Mouse (Mus musculus) kidney, embryonic 14.5 days (tissue): ENCODE data around the gene Golga7b. TPM values are rescaled to one million over a fixed set of nuclear protein-coding genes. Genes with fewer than 3 reads are reported as not detected.

ENCODE experiments used
- ATAC-seq: fragments of 200-750 bp; cut with Nextera tagmentation; 2 replicates; pipeline ENCODE4 v1.8.0; 2017; ENCODE audit warnings: moderate number of reproducible peaks, mild to moderate bottlenecking, moderate TSS enrichment, moderate library complexity; ENCODE audit not compliant: low FRiP score, low TSS enrichment
- H3K27ac ChIP-seq: fragments of 300-500 bp; sonication (generic); 2 replicates; pipeline ENCODE4 v1.5.1; 2014; ENCODE audit warnings: low read depth, mild to moderate bottlenecking, low read length, moderate library complexity, mixed read lengths
- H3K27me3 ChIP-seq: fragments of 300-500 bp; sonication (generic); 2 replicates; pipeline ENCODE4 v1.6.1; 2014; ENCODE audit warnings: mild to moderate bottlenecking, low read length; ENCODE audit not compliant: control insufficient read depth, insufficient read depth
- H3K36me3 ChIP-seq: fragments of 300-500 bp; sonication (generic); 2 replicates; pipeline ENCODE4 v1.6.1; 2014; ENCODE audit warnings: low read length, mixed read lengths; ENCODE audit not compliant: control insufficient read depth, insufficient read depth
- H3K4me1 ChIP-seq: fragments of 300-500 bp; sonication (generic); 2 replicates; pipeline ENCODE4 v1.6.1; 2014; ENCODE audit warnings: low read length, mixed read lengths; ENCODE audit not compliant: control insufficient read depth, insufficient read depth
- H3K4me2 ChIP-seq: fragments of 300-500 bp; sonication (generic); replicated peaks from 2 replicates; pipeline ENCODE4 v1.6.1; 2014; ENCODE audit warnings: low read depth, mild to moderate bottlenecking, low read length
- H3K4me3 ChIP-seq: fragments of 300-500 bp; sonication (generic); 2 replicates; pipeline ENCODE4 v1.5.1; 2014; ENCODE audit warnings: mild to moderate bottlenecking, low read length
- H3K9ac ChIP-seq: fragments of 300-500 bp; sonication (generic); 2 replicates; pipeline ENCODE4 v1.6.1; 2014; ENCODE audit warnings: low read depth, mild to moderate bottlenecking, low read length, moderate library complexity
- H3K9me3 ChIP-seq: fragments of 300-500 bp; sonication (generic); 2 replicates; pipeline ENCODE4 v1.6.1; 2016; ENCODE audit warnings: low read length; ENCODE audit not compliant: control insufficient read depth
- WGBS: fragments of 180-500 bp; shearing (Covaris S2); extraction: QIAGEN DNeasy Blood & Tissue Kit; methylation state at CpG from one replicate; pipeline ENCODE4 v1.1.7; 2014; 5-methylcytosine and 5-hydroxymethylcytosine counted together
- polyA plus RNA-seq: library from polyadenylated mRNA; unstranded; fragments of >200 nt; fragmentation: Nextera tagmentation; extraction: Ambion mirVana; gene quantifications from 2 replicates; pipeline ENCODE4 v1.2.1, GENCODE M21; 2014

Golga7b gene
- polyA plus RNA-seq, 1 experiment from 2014 or later = not detected

DNA sequence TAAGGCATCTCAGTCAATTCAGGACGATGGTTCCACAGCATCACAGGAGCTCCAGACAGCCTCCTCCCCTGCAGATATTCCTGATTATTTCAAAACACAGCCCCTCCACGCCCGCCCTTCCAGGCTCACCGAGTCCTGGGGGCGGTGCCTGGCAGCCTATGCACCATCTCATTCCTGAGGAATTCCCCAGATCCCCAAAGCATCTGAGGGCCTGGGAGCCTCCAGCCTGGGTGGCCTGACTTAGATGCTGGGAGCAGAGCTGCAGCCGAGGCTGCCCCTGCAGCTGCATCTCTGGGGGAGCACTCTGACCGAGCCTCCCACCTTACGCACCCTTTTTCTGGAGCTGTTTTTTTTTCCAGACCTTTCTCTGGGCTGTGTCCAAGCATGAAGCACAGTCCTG is 6.5 kb upstream of the Golga7b start:
- no peak for ATAC-seq
- H3K27ac ChIP-seq = no peak overlapping the region
- no peak overlapping the region for H3K4me3 ChIP-seq
- WGBS = 59% methylated on average over 8 of the region's 8 CpGs
- H3K27me3 ChIP-seq = no peaks in the 10 kb centered on the region
- H3K9me3 ChIP-seq = no peaks in the 10 kb centered on the region
- H3K4me1 ChIP-seq = no peaks in the 10 kb centered on the region
- no peak overlapping the region for H3K9ac ChIP-seq
- H3K36me3 ChIP-seq = no peaks in the 10 kb centered on the region
- H3K4me2 ChIP-seq = no peak overlapping the region

DNA sequence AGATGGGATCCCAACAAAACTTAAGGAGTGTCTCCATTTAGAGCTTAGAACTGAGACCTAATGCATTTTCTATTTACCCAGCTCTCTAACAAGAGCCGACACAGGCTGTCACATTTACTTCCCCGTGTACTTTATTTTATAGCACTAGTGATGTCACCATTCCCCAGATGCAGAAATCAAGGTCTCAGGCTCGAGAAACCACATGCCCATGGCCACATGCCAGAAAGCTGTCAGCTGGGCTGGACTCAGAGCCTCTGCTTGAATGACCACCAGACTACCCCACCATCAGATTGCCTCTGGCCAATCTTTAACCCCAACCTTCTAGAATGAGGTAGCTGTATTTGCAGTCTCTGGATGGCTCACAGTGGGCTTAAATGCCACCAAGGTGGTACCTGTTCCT is 4.0 kb upstream of the Golga7b start:
- no peak overlapping the region for H3K4me3 ChIP-seq
- WGBS = 55% methylated on average over 3 of the region's 3 CpGs
- no peak overlapping the region for H3K9ac ChIP-seq
- no peaks in the 10 kb centered on the region for H3K9me3 ChIP-seq
- no peak for ATAC-seq
- no peak overlapping the region for H3K27ac ChIP-seq
- no peak overlapping the region for H3K4me2 ChIP-seq
- no peaks in the 10 kb centered on the region for H3K4me1 ChIP-seq
- H3K27me3 ChIP-seq = no peaks in the 10 kb centered on the region
- no peaks in the 10 kb centered on the region for H3K36me3 ChIP-seq

DNA sequence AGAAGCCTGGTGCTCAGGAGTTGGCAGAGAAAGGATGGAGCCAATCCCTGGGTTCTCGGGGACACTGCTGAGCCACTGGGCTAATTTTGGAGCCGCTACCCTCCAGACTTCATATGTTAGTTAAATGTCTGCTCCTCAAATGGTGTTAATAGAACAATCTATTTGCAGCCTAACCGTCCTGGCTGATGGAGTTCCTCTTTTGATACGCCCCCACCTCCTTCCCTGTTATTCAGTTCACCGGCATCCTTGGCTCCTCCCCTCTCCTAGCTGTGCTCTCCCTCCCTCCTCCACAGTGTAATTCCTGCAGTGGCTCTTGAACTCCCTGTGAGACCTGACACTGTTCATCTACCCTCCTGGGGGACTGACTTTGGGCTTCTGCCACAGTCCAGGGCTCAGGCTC is 748 bp upstream of the Golga7b start:
- H3K36me3 ChIP-seq = no peaks in the 10 kb centered on the region
- H3K9me3 ChIP-seq = no peaks in the 10 kb centered on the region
- ATAC-seq = no peak
- no peak overlapping the region for H3K9ac ChIP-seq
- H3K27me3 ChIP-seq = no peaks in the 10 kb centered on the region
- 46% methylated on average over 5 of the region's 5 CpGs for WGBS
- H3K27ac ChIP-seq = no peak overlapping the region
- no peak overlapping the region for H3K4me2 ChIP-seq
- H3K4me3 ChIP-seq = no peak overlapping the region
- no peaks in the 10 kb centered on the region for H3K4me1 ChIP-seq

DNA sequence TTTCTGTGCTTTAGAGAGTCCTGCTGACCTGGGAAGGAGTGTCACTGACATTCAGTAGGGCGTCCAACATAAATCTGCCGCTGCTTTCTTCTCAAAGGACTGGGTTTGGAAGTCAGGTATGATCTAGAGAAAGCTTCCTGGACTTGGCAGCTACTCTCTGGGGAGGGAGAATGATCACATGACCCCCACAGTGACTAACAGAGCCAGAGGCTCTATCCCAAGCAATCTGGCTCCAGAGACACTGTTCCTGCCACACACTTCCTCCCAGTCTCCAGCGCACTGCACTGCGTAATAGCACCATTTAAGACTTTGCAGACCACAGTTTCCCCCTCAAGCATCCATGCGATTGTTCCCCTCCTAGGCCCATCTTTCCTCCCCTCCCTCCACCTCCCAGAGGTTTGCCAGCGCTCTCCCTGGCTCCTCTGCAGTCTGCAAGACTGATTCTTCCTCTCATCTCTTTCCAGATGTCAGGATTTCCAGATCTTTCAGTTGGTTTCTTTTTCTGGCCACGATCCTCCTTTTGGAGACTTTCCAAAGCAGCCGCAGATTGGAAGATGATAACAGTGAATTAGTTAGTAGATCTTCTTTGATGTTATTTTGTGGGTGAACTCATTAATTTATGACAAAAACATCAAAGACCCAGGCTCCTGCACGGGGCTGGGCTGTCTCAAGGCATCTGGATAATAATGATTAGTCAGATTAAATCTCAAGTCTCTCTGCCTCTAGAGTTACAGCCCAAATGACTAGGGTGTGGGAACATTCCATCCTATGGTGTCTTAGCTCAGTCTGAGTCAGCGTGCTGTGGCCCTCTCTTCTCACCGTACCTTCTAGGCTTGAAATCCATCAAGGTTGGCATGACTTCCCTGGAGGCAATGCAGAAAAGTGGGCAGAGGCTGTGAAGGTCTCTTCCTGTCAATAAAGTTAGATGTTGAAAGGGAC is 2.9 kb downstream of the Golga7b start:
- Histone ChIP-seq H3K36me3 (no peaks in the 10 kb centered on the region), H3K4me2 (no peak overlapping the region), H3K4me1 (0 out of 2 replicates have a peak, but pooled peaks cover under 1% of the 10 kb centered on the region), H3K27ac (no peak overlapping the region), H3K9me3 (no peaks in the 10 kb centered on the region), H3K4me3 (no peak overlapping the region), H3K27me3 (peaks cover 11% of the 10 kb centered on the region), H3K9ac (no peak overlapping the region)
- WGBS = 52% methylated on average over 11 of the region's 11 CpGs
- no peak for ATAC-seq

DNA sequence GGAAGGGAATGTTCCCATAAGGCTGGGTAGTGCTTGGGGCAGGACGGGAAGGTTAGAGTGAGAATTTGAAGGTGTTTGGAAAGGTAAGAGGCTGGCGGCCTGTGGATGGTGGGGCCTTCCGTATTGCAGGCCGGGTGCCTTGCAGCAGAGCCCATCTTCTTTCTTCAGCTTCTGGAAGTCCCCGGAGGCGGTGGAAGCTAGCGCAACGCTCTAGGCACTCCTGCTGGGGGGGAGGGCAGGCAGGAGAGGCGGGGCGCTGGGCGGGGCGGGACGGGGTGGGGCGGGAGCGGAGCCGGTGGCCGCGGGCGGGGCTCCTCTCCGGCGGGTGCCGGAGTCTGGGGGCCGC is 8.0 kb downstream of the Golga7b start:
- Histone ChIP-seq H3K36me3 (no peaks in the 10 kb centered on the region), H3K4me2 (peak overlapping the region; percentile 64), H3K9me3 (no peaks in the 10 kb centered on the region), H3K4me3 (peak overlapping the region; percentile 38), H3K27ac (no peak overlapping the region), H3K27me3 (peaks cover 16% of the 10 kb centered on the region), H3K4me1 (0 out of 2 replicates have a peak, but pooled peaks cover 4% of the 10 kb centered on the region), H3K9ac (no peak overlapping the region)
- WGBS = 1% methylated on average over 21 of the region's 23 CpGs
- ATAC-seq = peak; percentile 65

DNA sequence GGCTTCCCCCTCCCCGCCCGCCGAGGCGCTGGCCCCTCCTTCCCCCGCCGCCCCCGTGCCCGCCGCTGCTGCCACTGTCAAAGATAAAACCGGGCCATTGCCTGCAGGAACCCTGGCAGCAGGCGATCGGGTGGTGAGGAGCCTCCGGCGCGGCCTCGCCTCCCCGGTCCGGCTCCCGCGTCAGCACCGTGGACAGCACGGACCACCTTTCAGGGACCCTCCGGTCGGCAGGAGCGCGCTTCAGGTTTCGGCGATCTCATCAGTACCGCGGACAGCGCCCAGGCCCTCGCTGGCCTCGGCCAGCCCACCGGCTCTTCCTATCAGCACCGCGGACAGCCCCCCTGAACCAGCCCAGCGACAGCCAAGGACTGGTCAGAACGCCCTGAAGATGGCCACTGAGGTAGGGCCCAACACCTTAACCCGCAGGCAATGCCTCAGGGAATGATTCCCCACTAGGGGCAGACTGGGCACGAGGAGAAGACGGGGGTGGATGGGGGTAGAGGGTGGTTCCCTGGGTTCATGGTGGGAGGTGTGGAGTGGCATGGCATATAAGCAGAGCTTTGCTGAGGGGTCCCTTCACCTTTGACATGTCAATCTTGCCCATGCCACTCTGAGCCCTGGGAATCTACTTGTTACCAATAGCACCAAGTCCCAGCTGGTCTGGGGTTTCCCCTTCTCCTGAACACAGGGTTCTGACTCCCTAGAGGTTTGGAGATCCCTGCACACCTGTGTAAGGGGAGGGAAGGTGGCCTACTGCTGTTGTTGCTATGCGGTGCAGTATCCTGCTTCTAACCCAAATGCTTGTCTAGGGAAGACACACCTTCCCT is 8.6 kb downstream of the Golga7b start:
- Histone ChIP-seq H3K4me3 (peak overlapping the region; percentile 38), H3K27ac (no peak overlapping the region), H3K27me3 (peaks cover 16% of the 10 kb centered on the region), H3K9ac (no peak overlapping the region), H3K4me1 (0 out of 2 replicates have a peak, but pooled peaks cover 4% of the 10 kb centered on the region), H3K9me3 (no peaks in the 10 kb centered on the region), H3K36me3 (no peaks in the 10 kb centered on the region), H3K4me2 (peak overlapping the region; percentile 64)
- ATAC-seq = peak; percentile 95
- 4% methylated on average over 32 of the region's 42 CpGs for WGBS

DNA sequence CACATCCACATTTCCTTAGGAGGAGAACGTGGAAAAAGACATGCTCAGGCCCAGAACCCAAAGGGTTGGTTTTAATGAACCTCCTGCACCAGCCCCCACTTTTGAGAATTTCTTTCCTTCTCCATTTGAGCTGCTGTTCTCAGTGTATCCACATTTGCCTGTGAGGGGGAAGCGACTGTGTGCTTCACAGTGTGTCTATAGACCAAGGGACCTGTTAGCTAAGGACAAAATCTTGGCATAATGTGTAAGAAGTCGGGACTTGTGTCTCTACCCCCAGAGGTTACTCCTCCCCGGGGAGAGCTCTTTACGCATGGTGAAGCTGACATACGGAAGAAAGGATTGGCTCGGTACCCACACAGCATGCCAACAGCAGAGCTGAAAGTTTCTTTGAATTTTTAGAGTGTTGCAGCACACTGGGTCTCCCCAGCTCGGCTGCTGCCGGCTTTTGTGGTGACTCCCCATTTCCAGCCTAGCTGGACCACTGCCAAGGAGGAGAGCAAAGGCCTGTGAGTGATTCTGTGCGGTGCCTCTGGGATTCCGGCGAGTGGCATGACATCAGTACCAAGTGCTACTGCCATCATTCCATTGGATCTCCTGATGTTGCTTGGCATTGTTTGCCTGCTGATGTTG is 9.4 kb downstream of the Golga7b start:
- Histone ChIP-seq H3K9me3 (no peaks in the 10 kb centered on the region), H3K36me3 (no peaks in the 10 kb centered on the region), H3K9ac (no peak overlapping the region), H3K4me1 (0 out of 2 replicates have a peak, but pooled peaks cover 4% of the 10 kb centered on the region), H3K4me2 (no peak overlapping the region), H3K27me3 (peaks cover 16% of the 10 kb centered on the region), H3K4me3 (no peak overlapping the region), H3K27ac (no peak overlapping the region)
- ATAC-seq = no peak
- 85% methylated on average over 12 of the region's 12 CpGs for WGBS

DNA sequence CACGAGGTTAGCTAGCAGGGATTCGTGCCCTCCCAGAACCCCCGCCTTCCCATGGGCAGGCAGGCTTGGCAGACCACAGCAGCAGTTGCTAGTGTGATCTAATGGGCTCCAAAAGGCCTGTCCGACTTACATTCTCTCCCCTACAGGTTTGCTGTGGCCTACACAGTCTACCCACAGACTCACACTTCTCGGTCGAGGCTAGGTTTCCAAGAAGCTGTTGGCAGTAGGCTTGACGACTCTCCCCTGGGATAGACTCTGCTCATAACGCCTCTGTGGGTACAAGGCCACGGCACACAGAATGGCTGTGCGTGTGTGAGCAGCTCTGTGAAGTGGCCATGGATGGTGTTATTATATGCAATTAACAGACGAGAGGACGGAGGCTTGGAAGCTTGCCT is 9.9 kb downstream of the Golga7b start:
- no peak overlapping the region for H3K27ac ChIP-seq
- no peak overlapping the region for H3K9ac ChIP-seq
- no peak for ATAC-seq
- 90% methylated on average over 12 of the region's 12 CpGs for WGBS
- no peak overlapping the region for H3K4me2 ChIP-seq
- H3K4me3 ChIP-seq = no peak overlapping the region
- H3K4me1 ChIP-seq = 0 out of 2 replicates have a peak, but pooled peaks cover 4% of the 10 kb centered on the region
- no peaks in the 10 kb centered on the region for H3K36me3 ChIP-seq
- peaks cover 16% of the 10 kb centered on the region for H3K27me3 ChIP-seq
- H3K9me3 ChIP-seq = no peaks in the 10 kb centered on the region
